Mouse (Mus musculus): Measurements from ENCODE around the gene Asb6. TPM values are rescaled to one million over a fixed set of nuclear protein-coding genes. Genes with fewer than 3 reads are reported as not detected.
A peak's percentile ranks its signal among the peaks of the same experiment; 100 is the strongest.

Asb6 gene
- 41.2 and 47.2 TPM in 2 replicates for polyA plus RNA-seq (2015; fragmentation: Nextera tagmentation; extraction: Ambion mirVana)

DNA sequence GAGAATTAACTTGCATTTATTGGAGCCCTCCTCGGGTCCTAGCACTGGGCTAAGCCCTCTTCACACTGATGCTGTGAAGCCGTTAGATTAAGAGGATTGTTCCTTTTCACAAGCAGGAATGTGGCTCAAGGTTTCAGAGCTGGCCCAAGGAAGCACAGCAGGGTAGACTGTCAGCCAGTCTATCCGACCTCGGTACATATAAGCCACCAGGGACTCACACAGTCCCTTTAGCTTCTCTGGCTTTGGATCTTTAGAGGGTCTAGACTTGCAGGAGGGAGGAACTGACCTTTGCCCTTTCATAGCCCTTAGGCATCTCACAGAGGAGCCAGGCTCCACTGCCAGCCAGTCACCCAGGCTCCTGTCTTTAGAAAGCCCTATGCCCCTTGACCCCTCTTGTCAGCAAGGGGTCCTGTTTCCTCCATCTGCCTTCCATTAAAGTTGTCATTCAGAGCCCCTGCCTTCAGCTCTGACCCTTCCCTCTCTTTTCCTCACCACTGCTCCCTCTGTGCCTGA, at the start of gene Asb6:
Asb6 (minus strand) TSS at position 51 of the 513 bp plus-strand sequence.
- no peak within 1 kb of the TSS for H3K4me3 ChIP-seq (replicated peaks; ENCODE audit: low read length)
- no peak for ATAC-seq
- H3K9me3 ChIP-seq (ENCODE audit: control insufficient read depth, low read length), result no peaks in the 10 kb centered on the region
- H3K27ac ChIP-seq (ENCODE audit: low read length), result no peak within 1 kb of the TSS
- peaks cover 15% of the 10 kb centered on the region for H3K4me1 ChIP-seq (replicated peaks; ENCODE audit: control insufficient read depth, insufficient read depth, low read length)
- peaks cover 3% of the 10 kb centered on the region for H3K36me3 ChIP-seq (ENCODE audit: control insufficient read depth, insufficient read depth)
- H3K4me2 ChIP-seq (ENCODE audit: low read length), result no peak within 1 kb of the TSS
- no peak within 1 kb of the TSS for H3K9ac ChIP-seq (replicated peaks; ENCODE audit: low read depth, low read length)
- H3K27me3 ChIP-seq (replicated peaks; ENCODE audit: control insufficient read depth, insufficient read depth, low read length), result no peaks in the 10 kb centered on the region
- WGBS, result 4% methylated on average over 4 of the region's 4 CpGs

DNA sequence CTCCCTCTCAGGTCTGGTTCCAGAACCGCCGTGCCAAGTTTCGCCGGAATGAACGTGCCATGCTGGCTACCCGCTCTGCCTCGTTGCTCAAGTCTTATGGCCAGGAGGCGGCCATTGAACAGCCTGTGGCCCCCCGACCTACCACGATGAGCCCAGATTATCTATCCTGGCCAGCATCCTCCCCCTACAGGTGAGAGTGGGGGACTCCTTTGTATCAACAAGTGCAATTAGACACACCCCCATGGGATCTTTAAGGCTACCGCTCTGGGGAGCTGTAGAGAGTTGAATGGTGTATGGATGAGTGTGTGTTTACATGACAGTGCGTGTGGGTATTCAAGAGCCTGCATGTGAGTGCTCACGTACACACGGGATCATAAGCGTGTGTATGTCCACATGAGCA, 49.3 kb upstream of the Asb6 start:
- WGBS, result 93% methylated on average over 15 of the region's 15 CpGs
- no peak overlapping the region for H3K9ac ChIP-seq (replicated peaks; ENCODE audit: low read depth, low read length)
- ATAC-seq, result no peak
- no peak overlapping the region for H3K4me3 ChIP-seq (replicated peaks; ENCODE audit: low read length)
- no peaks in the 10 kb centered on the region for H3K9me3 ChIP-seq (ENCODE audit: control insufficient read depth, low read length)
- H3K4me2 ChIP-seq (ENCODE audit: low read length), result no peak overlapping the region
- H3K4me1 ChIP-seq (replicated peaks; ENCODE audit: control insufficient read depth, insufficient read depth, low read length), result peaks cover 13% of the 10 kb centered on the region
- H3K27ac ChIP-seq (ENCODE audit: low read length), result no peak overlapping the region
- H3K27me3 ChIP-seq (replicated peaks; ENCODE audit: control insufficient read depth, insufficient read depth, low read length), result no peaks in the 10 kb centered on the region
- H3K36me3 ChIP-seq (ENCODE audit: control insufficient read depth, insufficient read depth), result no peaks in the 10 kb centered on the region

DNA sequence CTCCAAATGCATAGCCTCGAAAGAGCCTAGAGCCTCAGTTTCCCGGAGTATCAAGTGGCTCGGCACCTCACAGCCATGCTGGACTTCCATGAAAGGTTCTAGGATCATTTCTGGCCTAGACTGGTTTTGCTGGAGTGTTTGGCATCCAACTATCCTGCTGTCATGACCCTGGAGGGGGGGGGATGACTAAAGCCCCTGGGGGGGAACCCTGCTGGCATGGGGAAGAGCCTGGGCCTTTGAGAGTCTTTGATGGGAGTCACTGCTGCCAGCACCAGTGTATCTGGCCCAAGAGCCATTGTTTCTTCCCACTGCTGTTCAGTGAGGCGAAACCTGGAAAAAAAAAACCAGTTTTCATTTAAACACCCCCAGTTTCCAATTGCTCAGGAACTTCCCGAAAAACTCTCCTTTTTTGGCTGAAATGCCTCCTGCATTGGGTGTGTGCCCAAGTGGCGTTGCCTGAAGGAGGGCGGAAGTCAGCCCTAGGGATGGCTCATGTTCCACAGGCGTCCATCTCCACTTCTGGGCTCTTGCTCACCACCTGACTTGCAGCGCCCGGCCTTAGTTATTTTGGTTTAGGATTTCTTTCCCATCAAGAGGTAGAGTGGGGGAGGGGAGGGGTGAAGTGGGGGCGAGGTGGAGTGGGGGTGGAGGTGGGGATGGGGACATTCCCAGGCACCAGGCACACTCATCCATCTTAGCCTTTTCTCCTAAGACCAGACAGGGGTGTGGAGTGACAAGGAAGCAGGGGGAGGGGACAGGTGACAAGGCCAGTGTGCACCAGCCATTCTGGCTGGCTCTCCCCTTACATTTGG, 45.7 kb upstream of the Asb6 start:
- Histone ChIP-seq H3K4me3 (replicated peaks; ENCODE audit: low read length) (no peak overlapping the region), H3K4me2 (ENCODE audit: low read length) (no peak overlapping the region), H3K27ac (ENCODE audit: low read length) (peak overlapping the region; percentile 44), H3K36me3 (ENCODE audit: control insufficient read depth, insufficient read depth) (no peaks in the 10 kb centered on the region), H3K27me3 (replicated peaks; ENCODE audit: control insufficient read depth, insufficient read depth, low read length) (no peaks in the 10 kb centered on the region), H3K9me3 (ENCODE audit: control insufficient read depth, low read length) (no peaks in the 10 kb centered on the region), H3K9ac (replicated peaks; ENCODE audit: low read depth, low read length) (no peak overlapping the region), H3K4me1 (replicated peaks; ENCODE audit: control insufficient read depth, insufficient read depth, low read length) (peaks cover 16% of the 10 kb centered on the region)
- ATAC-seq, result no peak
- 49% methylated on average over 11 of the region's 11 CpGs for WGBS

DNA sequence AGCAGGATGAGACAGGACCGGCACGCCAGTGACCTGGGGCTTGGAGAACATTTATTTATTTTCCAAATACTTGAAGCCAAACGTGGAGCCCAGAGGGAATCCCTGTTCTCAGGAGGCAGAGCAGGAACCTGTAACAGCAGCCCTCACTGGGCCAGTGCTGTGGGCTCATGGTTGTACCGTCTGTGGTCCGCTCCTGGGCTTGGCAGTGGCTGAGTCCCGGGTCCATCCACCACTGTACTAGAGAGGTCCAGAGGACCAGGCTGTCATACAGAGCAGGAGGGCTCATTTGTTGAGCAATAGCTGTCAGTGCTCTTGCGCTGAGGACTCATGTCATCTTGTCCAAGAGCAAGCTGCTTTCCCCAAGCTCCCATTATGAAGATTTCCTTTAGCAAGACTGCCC, 45.0 kb upstream of the Asb6 start:
- Histone ChIP-seq H3K4me2 (ENCODE audit: low read length) (no peak overlapping the region), H3K36me3 (ENCODE audit: control insufficient read depth, insufficient read depth) (no peaks in the 10 kb centered on the region), H3K27ac (ENCODE audit: low read length) (peak overlapping the region; percentile 44), H3K4me3 (replicated peaks; ENCODE audit: low read length) (no peak overlapping the region), H3K4me1 (replicated peaks; ENCODE audit: control insufficient read depth, insufficient read depth, low read length) (peaks cover 16% of the 10 kb centered on the region), H3K9ac (replicated peaks; ENCODE audit: low read depth, low read length) (no peak overlapping the region), H3K9me3 (ENCODE audit: control insufficient read depth, low read length) (no peaks in the 10 kb centered on the region), H3K27me3 (replicated peaks; ENCODE audit: control insufficient read depth, insufficient read depth, low read length) (no peaks in the 10 kb centered on the region)
- ATAC-seq, result no peak
- WGBS, result 77% methylated on average over 7 of the region's 7 CpGs

DNA sequence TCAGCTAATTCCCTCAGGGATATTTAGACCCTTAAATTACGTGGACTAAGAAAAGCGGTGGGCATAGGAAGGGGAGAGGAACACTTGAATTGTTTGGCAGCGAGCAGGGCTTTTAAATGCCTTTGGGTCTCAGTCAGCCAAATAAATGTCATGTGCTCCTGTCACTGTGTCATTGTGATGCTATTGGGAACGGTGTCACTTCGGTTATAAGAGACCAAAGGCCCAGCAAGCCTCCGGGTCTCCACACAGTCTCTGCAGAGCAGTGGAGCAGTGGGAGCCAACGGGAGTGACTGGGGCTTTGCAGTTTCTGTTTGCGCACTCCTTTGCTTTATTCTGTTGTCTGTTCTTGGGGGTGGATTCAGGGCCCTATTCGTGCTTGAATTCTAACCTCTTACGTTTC, 44.3 kb upstream of the Asb6 start:
- WGBS, result 15% methylated on average over 10 of the region's 10 CpGs
- Histone ChIP-seq H3K4me2 (ENCODE audit: low read length) (no peak overlapping the region), H3K36me3 (ENCODE audit: control insufficient read depth, insufficient read depth) (no peaks in the 10 kb centered on the region), H3K9me3 (ENCODE audit: control insufficient read depth, low read length) (no peaks in the 10 kb centered on the region), H3K4me1 (replicated peaks; ENCODE audit: control insufficient read depth, insufficient read depth, low read length) (peaks cover 16% of the 10 kb centered on the region), H3K27ac (ENCODE audit: low read length) (no peak overlapping the region), H3K27me3 (replicated peaks; ENCODE audit: control insufficient read depth, insufficient read depth, low read length) (no peaks in the 10 kb centered on the region), H3K9ac (replicated peaks; ENCODE audit: low read depth, low read length) (no peak overlapping the region), H3K4me3 (replicated peaks; ENCODE audit: low read length) (no peak overlapping the region)
- peak; percentile 77 for ATAC-seq

DNA sequence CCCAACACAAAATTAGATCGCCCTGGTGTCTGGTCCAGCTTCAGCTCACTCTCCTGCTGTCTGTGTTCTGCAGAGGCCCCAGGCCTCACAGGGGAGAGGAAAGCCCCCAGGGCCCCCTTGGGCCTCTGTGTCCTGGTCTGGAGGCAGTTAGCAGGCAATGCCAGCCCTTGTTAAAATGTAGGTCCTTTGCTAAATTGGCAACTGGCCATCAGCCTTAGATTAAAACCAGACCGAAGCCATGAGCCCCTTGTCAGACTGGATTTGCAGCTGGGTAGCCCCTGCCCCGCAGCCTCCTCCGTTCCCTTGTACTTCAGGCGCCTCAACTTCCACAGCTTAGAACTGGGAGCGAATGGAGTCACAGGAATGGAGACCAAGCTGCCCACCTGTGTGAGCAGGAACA, 42.5 kb upstream of the Asb6 start:
- Histone ChIP-seq H3K4me3 (replicated peaks; ENCODE audit: low read length) (no peak overlapping the region), H3K27me3 (replicated peaks; ENCODE audit: control insufficient read depth, insufficient read depth, low read length) (no peaks in the 10 kb centered on the region), H3K4me2 (ENCODE audit: low read length) (no peak overlapping the region), H3K9ac (replicated peaks; ENCODE audit: low read depth, low read length) (no peak overlapping the region), H3K9me3 (ENCODE audit: control insufficient read depth, low read length) (no peaks in the 10 kb centered on the region), H3K4me1 (replicated peaks; ENCODE audit: control insufficient read depth, insufficient read depth, low read length) (peaks cover 16% of the 10 kb centered on the region), H3K36me3 (ENCODE audit: control insufficient read depth, insufficient read depth) (no peaks in the 10 kb centered on the region), H3K27ac (ENCODE audit: low read length) (no peak overlapping the region)
- WGBS, result 64% methylated on average over 6 of the region's 6 CpGs
- ATAC-seq, result no peak

DNA sequence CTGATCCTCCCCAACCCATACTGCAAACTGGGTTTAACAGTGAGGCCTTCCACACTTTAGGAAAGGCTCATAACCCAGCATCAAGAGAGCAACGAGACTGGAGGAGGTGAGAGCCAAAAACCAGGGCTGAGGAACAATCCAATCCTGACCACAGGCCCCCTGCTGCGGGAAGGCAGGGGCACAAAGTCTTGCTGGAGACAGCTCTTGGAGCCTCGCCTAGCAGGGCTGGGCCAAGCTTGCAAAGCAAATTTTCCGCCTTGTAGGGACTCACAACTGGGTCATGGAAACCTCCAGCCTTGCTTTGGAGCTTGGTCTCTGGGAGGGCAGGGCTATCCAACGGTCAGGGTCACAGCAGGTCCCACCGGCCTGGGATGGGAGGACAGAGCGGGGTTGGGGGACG, 40.7 kb upstream of the Asb6 start:
- Histone ChIP-seq H3K4me1 (replicated peaks; ENCODE audit: control insufficient read depth, insufficient read depth, low read length) (peaks cover 13% of the 10 kb centered on the region), H3K27me3 (replicated peaks; ENCODE audit: control insufficient read depth, insufficient read depth, low read length) (no peaks in the 10 kb centered on the region), H3K27ac (ENCODE audit: low read length) (no peak overlapping the region), H3K9me3 (ENCODE audit: control insufficient read depth, low read length) (no peaks in the 10 kb centered on the region), H3K4me2 (ENCODE audit: low read length) (no peak overlapping the region), H3K4me3 (replicated peaks; ENCODE audit: low read length) (no peak overlapping the region), H3K9ac (replicated peaks; ENCODE audit: low read depth, low read length) (no peak overlapping the region), H3K36me3 (ENCODE audit: control insufficient read depth, insufficient read depth) (no peaks in the 10 kb centered on the region)
- ATAC-seq, result no peak
- whole genome bisulfite sequencing, result 70% methylated on average over 8 of the region's 8 CpGs

DNA sequence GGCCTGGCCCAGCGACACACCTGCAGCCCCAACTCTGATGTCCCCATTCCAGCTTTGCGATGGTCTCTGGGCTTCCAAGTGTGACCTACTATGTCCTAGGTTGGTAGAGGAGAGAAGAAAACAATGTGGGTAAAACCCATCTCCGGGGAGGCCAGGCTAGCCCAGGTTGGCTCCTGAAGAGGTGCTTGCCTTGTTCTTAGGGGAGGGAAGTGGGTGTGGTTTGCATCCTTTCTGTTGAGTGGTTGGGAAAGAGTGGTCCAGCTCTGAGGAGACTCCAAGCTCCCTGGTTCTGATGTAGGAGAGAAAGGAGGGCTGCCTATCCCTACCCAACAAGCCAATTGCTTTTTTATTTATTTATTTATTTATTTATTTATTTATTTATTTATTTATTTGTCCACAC, 35.3 kb upstream of the Asb6 start:
- Histone ChIP-seq H3K36me3 (ENCODE audit: control insufficient read depth, insufficient read depth) (no peaks in the 10 kb centered on the region), H3K4me2 (ENCODE audit: low read length) (no peak overlapping the region), H3K4me1 (replicated peaks; ENCODE audit: control insufficient read depth, insufficient read depth, low read length) (0 out of 2 replicates have a peak, but pooled peaks cover 3% of the 10 kb centered on the region), H3K27me3 (replicated peaks; ENCODE audit: control insufficient read depth, insufficient read depth, low read length) (0 out of 2 replicates have a peak, but pooled peaks cover 2% of the 10 kb centered on the region), H3K27ac (ENCODE audit: low read length) (no peak overlapping the region), H3K9ac (replicated peaks; ENCODE audit: low read depth, low read length) (no peak overlapping the region), H3K4me3 (replicated peaks; ENCODE audit: low read length) (no peak overlapping the region), H3K9me3 (ENCODE audit: control insufficient read depth, low read length) (no peaks in the 10 kb centered on the region)
- ATAC-seq, result no peak
- WGBS, result 58% methylated on average over 3 of the region's 3 CpGs

DNA sequence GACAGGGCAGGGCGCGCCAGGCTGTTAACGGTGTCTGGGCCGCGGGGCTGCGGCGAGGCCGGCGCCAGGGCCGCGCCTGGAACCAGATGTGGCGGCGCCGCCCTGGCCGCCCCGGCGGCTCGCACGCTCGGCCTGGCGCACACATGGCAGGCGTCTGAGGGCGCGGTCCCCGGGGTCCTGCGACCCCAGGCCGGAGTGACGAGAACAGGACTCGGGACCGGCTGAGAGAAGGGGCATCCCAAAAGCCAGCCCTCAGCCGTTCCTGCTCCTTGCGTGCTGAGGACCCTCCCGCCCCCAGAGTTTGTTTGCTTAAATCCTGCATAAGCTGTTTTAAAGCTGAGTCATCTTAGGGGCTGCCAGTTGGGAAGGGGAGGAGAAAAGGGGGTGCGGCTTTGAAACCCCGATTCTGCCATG, 34.8 kb upstream of the Asb6 start:
- Histone ChIP-seq H3K9me3 (ENCODE audit: control insufficient read depth, low read length) (no peaks in the 10 kb centered on the region), H3K9ac (replicated peaks; ENCODE audit: low read depth, low read length) (peak overlapping the region; percentile 12; the same call in 1 of the 2 replicates), H3K4me2 (ENCODE audit: low read length) (peak overlapping the region; percentile 40), H3K4me1 (replicated peaks; ENCODE audit: control insufficient read depth, insufficient read depth, low read length) (0 out of 2 replicates have a peak, but pooled peaks cover 3% of the 10 kb centered on the region), H3K36me3 (ENCODE audit: control insufficient read depth, insufficient read depth) (no peaks in the 10 kb centered on the region), H3K27me3 (replicated peaks; ENCODE audit: control insufficient read depth, insufficient read depth, low read length) (0 out of 2 replicates have a peak, but pooled peaks cover 2% of the 10 kb centered on the region), H3K27ac (ENCODE audit: low read length) (no peak overlapping the region), H3K4me3 (replicated peaks; ENCODE audit: low read length) (peak overlapping the region; percentile 11; the same call in 1 of the 2 replicates)
- ATAC-seq, result no peak
- 3% methylated on average over 35 of the region's 35 CpGs for WGBS

Data from forebrain, embryonic 16.5 days (tissue).